Comparison of ENCODE assay signal across 7 mouse cellular contexts in the genomic region with DNA sequence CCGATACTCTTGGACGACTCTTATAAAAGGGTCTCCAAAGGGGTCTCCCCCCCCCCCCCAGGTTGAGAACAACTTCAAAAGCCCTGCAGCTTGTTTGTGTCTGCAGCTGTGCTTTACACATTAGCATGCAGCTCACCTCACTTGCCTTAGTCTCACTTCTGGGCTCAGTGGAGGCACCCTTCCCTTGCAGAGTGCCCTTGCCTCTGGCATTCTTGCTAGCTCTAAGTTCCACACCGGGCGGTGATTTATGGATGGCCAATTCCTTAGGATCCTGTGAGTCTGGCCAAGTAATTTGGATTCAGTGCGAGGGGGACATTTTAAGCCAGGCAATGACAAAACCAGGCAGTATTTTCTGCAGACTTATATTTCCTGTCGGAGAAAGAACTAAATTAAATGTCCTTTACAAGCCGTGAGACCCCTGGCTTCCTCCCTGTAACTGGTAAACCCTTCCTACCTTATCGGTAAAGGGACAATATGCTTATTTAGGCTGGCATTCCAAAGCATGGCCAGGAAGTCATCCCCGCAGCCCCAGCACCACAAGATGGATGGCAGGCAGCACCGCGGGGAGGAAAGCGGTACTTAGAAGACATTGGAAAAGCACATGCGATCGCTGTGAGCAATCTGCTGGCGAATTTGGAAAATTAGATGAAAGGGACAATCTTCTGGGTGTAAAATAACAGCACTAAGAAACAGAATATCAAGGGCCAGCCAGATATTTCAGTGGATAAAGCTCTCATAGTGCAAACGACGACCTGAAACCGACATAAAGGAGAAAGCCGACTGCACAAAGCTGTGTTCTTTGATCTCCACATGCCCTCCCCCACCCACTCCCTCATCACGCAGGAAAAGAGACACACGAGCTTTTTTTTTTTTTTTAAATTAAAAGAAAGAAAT. TPM values are rescaled to one million over a fixed set of nuclear protein-coding genes. Genes with fewer than 3 reads are reported as not detected.
DNase-seq lines count a peak whose midpoint lies in the region; ATAC-seq and TF ChIP-seq lines count a peak whose summit lies in the region.

No protein-coding gene starts in this region.

- peak overlapping the region; percentile 69 for H3K4me2 ChIP-seq in heart, embryonic 14.5 days (ENCODE audit: low read length)
- H3K4me2 ChIP-seq in midbrain, embryonic 11.5 days, result peak overlapping the region; percentile 57

- H3K9ac ChIP-seq in ES-Bruce4 (ENCODE audit: low read depth, poor library complexity, severe bottlenecking), result peak overlapping the region; percentile 94
- H3K9ac ChIP-seq in heart, embryonic 14.5 days (ENCODE audit: low read length), result peak overlapping the region; percentile 75
- H3K9ac ChIP-seq in midbrain, embryonic 11.5 days (ENCODE audit: low read length), result peak overlapping the region; percentile 74

- H3K9me3 ChIP-seq in ES-Bruce4 (replicated peaks; ENCODE audit: control insufficient read depth, insufficient read depth, low read length, poor library complexity, severe bottlenecking), result no peaks in the 10 kb centered on the region
- H3K9me3 ChIP-seq in heart, embryonic 14.5 days (ENCODE audit: control insufficient read depth, low read length), result no peaks in the 10 kb centered on the region
- no peaks in the 10 kb centered on the region for H3K9me3 ChIP-seq in midbrain, embryonic 11.5 days (ENCODE audit: control insufficient read depth, low read length)

- TF ChIP-seq CTCF in ES-Bruce4 (IDR thresholded peaks at IDR 0.05; ENCODE audit: low read depth, low read length), result no peak

- WGBS in heart, embryonic 14.5 days, result 14% methylated on average over 21 of the region's 21 CpGs
- 13% methylated on average over 21 of the region's 21 CpGs for WGBS in midbrain, embryonic 11.5 days

- TF ChIP-seq POLR2A in ES-Bruce4 (IDR thresholded peaks at IDR 0.05; ENCODE audit: insufficient read depth, low read length), result no peak

- H3K36me3 ChIP-seq in ES-Bruce4 (ENCODE audit: control insufficient read depth, insufficient read depth, low read length, poor library complexity, severe bottlenecking), result no peaks in the 10 kb centered on the region
- no peaks in the 10 kb centered on the region for H3K36me3 ChIP-seq in heart, embryonic 14.5 days (ENCODE audit: control insufficient read depth, insufficient read depth, low read length)
- no peaks in the 10 kb centered on the region for H3K36me3 ChIP-seq in midbrain, embryonic 11.5 days (ENCODE audit: control insufficient read depth, insufficient read depth, low read length)

- TF ChIP-seq EP300 in ES-Bruce4 (IDR thresholded peaks at IDR 0.05; ENCODE audit: insufficient read depth, low read depth, low read length), result no peak

- no peaks in the 10 kb centered on the region for H3K27me3 ChIP-seq in ES-Bruce4 (ENCODE audit: control insufficient read depth, insufficient read depth, low read length, poor library complexity, severe bottlenecking)
- H3K27me3 ChIP-seq in heart, embryonic 14.5 days (ENCODE audit: control insufficient read depth, insufficient read depth, low read length), result peaks cover 10% of the 10 kb centered on the region
- H3K27me3 ChIP-seq in midbrain, embryonic 11.5 days (ENCODE audit: control insufficient read depth, insufficient read depth, low read length), result peaks cover 4% of the 10 kb centered on the region

- peak overlapping the region; percentile 89 for H3K27ac ChIP-seq in ES-Bruce4 (ENCODE audit: insufficient read depth, low read length)
- H3K27ac ChIP-seq in heart, embryonic 14.5 days (replicated peaks in 1 of 2; ENCODE audit: control insufficient read depth in 1 of 2, insufficient read depth in 1 of 2, low read depth in 2 of 2, low read length in 2 of 2), result peak overlapping the region; percentile 97 to 99
- peak overlapping the region; percentile 96 for H3K27ac ChIP-seq in midbrain, embryonic 11.5 days (ENCODE audit: low read depth, low read length)

- peaks cover 6% of the 10 kb centered on the region for H3K4me1 ChIP-seq in ES-Bruce4 (ENCODE audit: control insufficient read depth, insufficient read depth, low read length)
- peaks cover 5 to 13% of the 10 kb centered on the region in 2 experiments; a peak in 3 of 4 replicates for H3K4me1 ChIP-seq in heart, embryonic 14.5 days (ENCODE audit: control insufficient read depth in 2 of 2, insufficient read depth in 2 of 2, low read length in 2 of 2)
- H3K4me1 ChIP-seq in midbrain, embryonic 11.5 days (ENCODE audit: control insufficient read depth, insufficient read depth, low read length), result peaks cover 3% of the 10 kb centered on the region; the same call in 1 of the 2 replicates

- H3K4me3 ChIP-seq in ES-Bruce4 (ENCODE audit: low read depth, low read length), result peak overlapping the region; percentile 94
- H3K4me3 ChIP-seq in heart, embryonic 14.5 days (ENCODE audit: control insufficient read depth in 1 of 2, insufficient read depth in 1 of 2, low read depth in 1 of 2, low read length in 2 of 2), result peak overlapping the region; percentile 37 to 46
- peak overlapping the region; percentile 30 for H3K4me3 ChIP-seq in midbrain, embryonic 11.5 days (ENCODE audit: low read depth, low read length)

- ATAC-seq in heart, embryonic 14.5 days (ENCODE audit: insufficient number of reproducible peaks, insufficient read depth, low FRiP score, low read depth), result no peak
- ATAC-seq in midbrain, embryonic 11.5 days (ENCODE audit: low FRiP score), result peak; percentile 52

- DNase-seq in B cell, adult 2 months, result peak; percentile 17
- peak; percentile 55 to 56 for DNase-seq in cerebellum, postnatal 25 days
- peak; percentile 51 for DNase-seq in kidney, postnatal 14 days
- peak; percentile 92 for DNase-seq in midbrain, embryonic 11.5 days (ENCODE audit: low spot score, missing footprints)
- DNase-seq in thymus, postnatal 14 days, result peak; percentile 61

RNA-seq across cellular contexts. Expression of a gene that starts 39.1 kb away (rescaled TPM):
- polyA plus RNA-seq in ES-Bruce4 (2011; ENCODE audit: insufficient read depth, insufficient read length, low read depth, missing spikeins), result 453 and 486 TPM in 2 replicates
- 83.7 and 98.7 TPM in 2 replicates for polyA plus RNA-seq in heart, embryonic 14.5 days (2014; fragmentation: Nextera tagmentation; extraction: Ambion mirVana)
- polyA plus RNA-seq in midbrain, embryonic 11.5 days (2014; fragmentation: Nextera tagmentation; extraction: Ambion mirVana), result 196 and 219 TPM in 2 replicates

Comparison
In these comparisons a context has a peak if more than half of its experiments do, and no peak if none do; other contexts are left out.
1. DNase-seq: peak in every context shown above with its lines; median percentile 92 in midbrain, embryonic 11.5 days; 61 in thymus, postnatal 14 days; 56 in cerebellum, postnatal 25 days; 51 in kidney, postnatal 14 days; 17 in B cell, adult 2 months.
2. H3K4me3 ChIP-seq: peak in every context shown above with its lines; median percentile 94 in ES-Bruce4; 42 in heart, embryonic 14.5 days; 30 in midbrain, embryonic 11.5 days.